Mouse (Mus musculus): ENCODE results near the gene Pecam1.

The Pecam1 gene

GRCm38 (mm10) chr11:106698289-106698688 lies 52.1 kb downstream of the Pecam1 start:
- CTCF ChIA-PET, result interaction anchor here in 1 of 4 experiments (1.0 kb wide), 1 partner anchor 45 kb away, joined by 4 read pairs; no protein-coding TSS in a partner anchor
- POLR2A ChIA-PET, result interaction anchor here in 3 of 4 experiments (0.7 to 2.8 kb wide), 13 partner anchors 8 to 197 kb away, joined by 3 to 19 read pairs (median 3); no protein-coding TSS in a partner anchor

- ChIA-PET POLR2A (interaction anchor here in 2 of 4 experiments (0.8 to 1.3 kb wide), 6 partner anchors 27 to 303 kb away, joined by 3 to 5 read pairs (median 3); partner anchors contain the start of gene Kpna2 (in 1 of the 2)), CTCF (interaction anchor here in 1 of 4 experiments (1.3 kb wide), 1 partner anchor 47 kb away, joined by 3 read pairs; no protein-coding TSS in a partner anchor)
Observed at GRCm38 (mm10) chr11:106695917-106696316, 54.5 kb downstream of the Pecam1 start.

- ChIA-PET POLR2A (interaction anchor here in 3 of 4 experiments (0.5 to 2.3 kb wide), 19 partner anchors 9 to 499 kb away, joined by 3 to 11 read pairs (median 3); partner anchors contain the start of gene Pecam1 (in 1 of the 3)), CTCF (interaction anchor here in 1 of 4 experiments (1.1 kb wide), 1 partner anchor 49 kb away, joined by 4 read pairs; no protein-coding TSS in a partner anchor)
Observed at GRCm38 (mm10) chr11:106692890-106693289, 57.5 kb downstream of the Pecam1 start.

GRCm38 (mm10) chr11:106688375-106688774 lies 62.1 kb downstream of the Pecam1 start:
- ChIA-PET CTCF (interaction anchor here in 1 of 4 experiments (0.5 kb wide), 1 partner anchor 54 kb away, joined by 5 read pairs; no protein-coding TSS in a partner anchor), POLR2A (interaction anchor here in 2 of 4 experiments (0.6 to 5.6 kb wide), 12 partner anchors 9 to 39 kb away, joined by 3 to 28 read pairs (median 4); no protein-coding TSS in a partner anchor)

- ChIA-PET CTCF (no interaction called here), POLR2A (interaction anchor here in 2 of 4 experiments (1.2 to 5.6 kb wide), 9 partner anchors 10 to 36 kb away, joined by 3 to 28 read pairs (median 3); no protein-coding TSS in a partner anchor)
Observed at GRCm38 (mm10) chr11:106687293-106687692, 63.1 kb downstream of the Pecam1 start.

GRCm38 (mm10) chr11:106684027-106684426 lies 66.4 kb downstream of the Pecam1 start:
- CTCF ChIA-PET, result interaction anchor here in 2 of 4 experiments (0.7 to 0.9 kb wide), 2 partner anchors 59 to 83 kb away, joined by 3 to 4 read pairs; no protein-coding TSS in a partner anchor
- POLR2A ChIA-PET, result interaction anchor here in 2 of 4 experiments (1.1 to 4.5 kb wide), 4 partner anchors 9 to 184 kb away, joined by 3 to 22 read pairs (median 4); partner anchors contain the start of gene Tex2 (in 1 of the 2)

GRCm38 (mm10) chr11:106683345-106683744 lies 67.1 kb downstream of the Pecam1 start:
- ChIA-PET POLR2A (interaction anchor here in 2 of 4 experiments (0.6 to 4.5 kb wide), 4 partner anchors 9 to 783 kb away, joined by 3 to 22 read pairs (median 4); no protein-coding TSS in a partner anchor), CTCF (interaction anchor here in 1 of 4 experiments (0.9 kb wide), 1 partner anchor 59 kb away, joined by 4 read pairs; no protein-coding TSS in a partner anchor)

- ChIA-PET CTCF (interaction anchor here in 2 of 4 experiments (0.6 to 4.7 kb wide), 3 partner anchors 20 to 62 kb away, joined by 3 to 35 read pairs (median 4); no protein-coding TSS in a partner anchor), POLR2A (interaction anchor here in 3 of 4 experiments (0.6 to 4.5 kb wide), 14 partner anchors 9 to 68 kb away, joined by 3 to 22 read pairs (median 3); partner anchors contain the start of gene Tex2 (in 1 of the 3))
Observed at GRCm38 (mm10) chr11:106681138-106681537, 69.3 kb downstream of the Pecam1 start.

- CTCF ChIA-PET, result interaction anchor here (0.5 to 4.7 kb wide), 8 partner anchors 20 to 240 kb away, joined by 3 to 35 read pairs (median 10); no protein-coding TSS in a partner anchor
- POLR2A ChIA-PET, result interaction anchor here (0.5 to 3.9 kb wide), 14 partner anchors 11 to 108 kb away, joined by 3 to 21 read pairs (median 3); no protein-coding TSS in a partner anchor
Observed at GRCm38 (mm10) chr11:106679874-106680273, 70.6 kb downstream of the Pecam1 start.

GRCm38 (mm10) chr11:106677910-106678591 lies 72.4 kb downstream of the Pecam1 start:
- ChIA-PET CTCF (interaction anchor here in 3 of 4 experiments (0.6 to 4.7 kb wide), 10 partner anchors 20 to 458 kb away, joined by 3 to 35 read pairs (median 3); no protein-coding TSS in a partner anchor), POLR2A (interaction anchor here in 3 of 4 experiments (0.6 to 5.5 kb wide), 31 partner anchors 9 to 461 kb away, joined by 3 to 28 read pairs (median 4); no protein-coding TSS in a partner anchor)

- POLR2A ChIA-PET, result interaction anchor here in 3 of 4 experiments (0.6 to 5.5 kb wide), 32 partner anchors 9 to 460 kb away, joined by 3 to 28 read pairs (median 4); no protein-coding TSS in a partner anchor
Observed at GRCm38 (mm10) chr11:106677331-106677730, 73.1 kb downstream of the Pecam1 start.

GRCm38 (mm10) chr11:106675875-106676274 lies 74.6 kb downstream of the Pecam1 start:
- ChIA-PET CTCF (interaction anchor here in 1 of 4 experiments (2.2 kb wide), 1 partner anchor 67 kb away, joined by 10 read pairs; no protein-coding TSS in a partner anchor), POLR2A (interaction anchor here in 3 of 4 experiments (0.6 to 9.1 kb wide), 13 partner anchors 12 to 592 kb away, joined by 3 to 118 read pairs (median 6); partner anchors contain the start of gene Kpna2 (in 1 of the 3))

More at GRCm38 (mm10) chr11:106677331-106677730, 73.1 kb downstream of the Pecam1 start:
- CTCF ChIA-PET, result interaction anchor here in 3 of 4 experiments (0.6 to 4.7 kb wide), 9 partner anchors 19 to 458 kb away, joined by 3 to 35 read pairs (median 3); no protein-coding TSS in a partner anchor

GRCm38 (mm10) chr11:106675201-106675726 lies 75.2 kb downstream of the Pecam1 start:
- CTCF ChIA-PET, result interaction anchor here (0.6 to 2.2 kb wide), 6 partner anchors 27 to 256 kb away, joined by 3 to 10 read pairs (median 3); no protein-coding TSS in a partner anchor

GRCm38 (mm10) chr11:106674612-106675153 lies 75.7 kb downstream of the Pecam1 start:
- ChIA-PET CTCF (interaction anchor here (0.6 to 2.2 kb wide), 10 partner anchors 17 to 256 kb away, joined by 3 to 10 read pairs (median 3); no protein-coding TSS in a partner anchor), POLR2A (interaction anchor here in 3 of 4 experiments (0.6 to 9.1 kb wide), 50 partner anchors 9 to 591 kb away, joined by 3 to 118 read pairs (median 4); partner anchors contain the start of genes Kpna2 (in 3 of the 3), Cep95 (in 1 of the 3), Ddx5 (in 1 of the 3) and Ern1 (in 1 of the 3))

More at GRCm38 (mm10) chr11:106675201-106675726, 75.2 kb downstream of the Pecam1 start:
- POLR2A ChIA-PET, result interaction anchor here in 3 of 4 experiments (0.7 to 9.1 kb wide), 38 partner anchors 11 to 591 kb away, joined by 3 to 118 read pairs (median 5); partner anchors contain the start of genes Kpna2 (in 2 of the 3), Cep95 (in 1 of the 3), Ddx5 (in 1 of the 3) and Tex2 (in 1 of the 3)

GRCm38 (mm10) chr11:106673727-106674611 lies 76.5 kb downstream of the Pecam1 start:
- POLR2A ChIA-PET, result interaction anchor here in 3 of 4 experiments (0.6 to 9.1 kb wide), 55 partner anchors 8 to 480 kb away, joined by 3 to 118 read pairs (median 4); partner anchors contain the start of genes Kpna2 (in 2 of the 3), Cep95 (in 1 of the 3), Ddx5 (in 1 of the 3) and Ern1 (in 1 of the 3)
- CTCF ChIA-PET, result interaction anchor here (0.6 to 2.2 kb wide), 10 partner anchors 16 to 255 kb away, joined by 3 to 10 read pairs (median 3); no protein-coding TSS in a partner anchor
